Mouse (Mus musculus): ENCODE results near the gene Pou2f1. TPM values are rescaled to one million over a fixed set of nuclear protein-coding genes. Genes with fewer than 3 reads are reported as not detected.

Pou2f1 gene
- total RNA-seq, 2 experiments from 2014 or later, result 12.0 to 15.1 TPM

DNA sequence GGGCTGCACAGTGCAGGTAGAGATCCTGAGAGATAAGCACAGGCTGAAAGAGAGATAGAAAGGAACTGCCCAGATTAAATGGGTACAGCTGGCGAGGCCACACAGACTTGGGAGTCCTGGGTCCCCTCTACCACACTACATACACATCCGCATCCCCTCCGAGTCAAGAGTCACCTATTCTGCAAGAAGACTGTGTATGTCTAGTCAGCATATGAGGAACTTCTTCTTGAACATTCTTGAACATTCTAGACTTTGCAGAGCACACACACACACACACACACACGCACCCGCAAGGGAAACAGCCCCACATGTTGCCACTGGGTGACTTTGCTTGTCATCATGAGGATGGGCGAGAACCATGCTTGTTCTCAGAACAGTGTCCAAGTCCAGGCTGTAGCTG is 173.9 kb downstream of the Pou2f1 start:
- intact Hi-C loops (cut with DNase I), result no loop called here

DNA sequence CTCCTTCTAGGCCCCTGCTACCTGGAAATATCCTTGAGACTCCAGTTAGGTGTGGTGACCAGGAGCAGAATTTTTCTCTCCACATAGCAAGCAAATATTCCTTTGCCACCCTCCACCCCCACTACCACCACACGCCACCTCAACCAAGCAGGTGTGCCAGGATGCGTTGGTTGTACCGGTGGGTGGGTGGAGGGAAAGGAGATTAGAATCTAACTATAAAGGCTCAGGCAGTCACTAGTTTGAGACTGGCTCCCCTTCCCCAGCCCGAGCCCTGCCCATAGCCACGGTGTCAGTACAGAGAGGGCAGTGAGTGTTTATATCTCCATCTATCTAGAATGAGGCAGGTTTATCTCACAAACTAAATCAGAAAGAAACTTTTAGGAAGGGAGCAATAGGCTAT is 174.3 kb downstream of the Pou2f1 start:
- no peak for DNase-seq
- intact Hi-C loops (cut with DNase I), result no loop called here

More for the DNA sequence above, 173.9 kb downstream of the Pou2f1 start:
- no peak for DNase-seq

DNA sequence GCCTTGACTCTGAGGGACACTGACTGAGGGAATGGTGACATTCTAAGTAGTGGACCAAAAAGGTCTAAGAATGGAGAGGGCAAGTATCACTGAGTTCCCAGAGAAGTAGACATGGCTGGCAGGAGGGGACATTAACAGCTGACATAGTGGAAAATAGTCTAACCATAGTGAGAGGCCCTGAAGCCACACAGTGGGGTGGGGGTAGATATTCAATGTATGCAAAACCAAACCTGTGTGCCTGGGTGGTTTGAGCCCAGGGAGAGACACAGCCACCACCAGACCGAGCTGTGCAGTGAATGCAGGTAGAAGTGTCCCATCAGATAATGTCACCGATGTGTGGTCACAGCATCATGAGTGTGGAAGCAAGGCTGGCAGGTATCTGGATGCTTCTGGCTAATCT is 180.4 kb downstream of the Pou2f1 start:
- DNase-seq, result no peak
- intact Hi-C loops (cut with DNase I), result no loop called here

DNA sequence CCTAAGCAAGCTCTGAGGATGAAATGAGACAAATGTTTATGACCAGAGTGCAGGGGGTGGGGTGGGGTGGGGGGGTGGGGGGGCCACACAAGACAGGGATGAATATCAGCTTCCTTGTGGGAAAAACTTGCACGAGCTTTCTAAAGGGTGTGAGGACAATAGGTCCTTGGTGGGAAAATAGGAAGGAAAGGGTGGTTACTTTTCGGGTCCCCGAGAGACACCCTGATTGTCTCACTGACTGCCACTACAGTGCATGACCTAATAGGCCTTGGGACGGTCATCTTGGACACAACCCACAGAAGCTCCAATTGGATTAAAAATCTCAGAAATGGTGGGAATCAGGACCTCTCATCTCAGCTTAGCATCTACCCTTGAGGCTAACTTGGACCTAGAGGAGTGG is 183.3 kb downstream of the Pou2f1 start:
- intact Hi-C loops (cut with DNase I), result no loop called here
- DNase-seq, result no peak

DNA sequence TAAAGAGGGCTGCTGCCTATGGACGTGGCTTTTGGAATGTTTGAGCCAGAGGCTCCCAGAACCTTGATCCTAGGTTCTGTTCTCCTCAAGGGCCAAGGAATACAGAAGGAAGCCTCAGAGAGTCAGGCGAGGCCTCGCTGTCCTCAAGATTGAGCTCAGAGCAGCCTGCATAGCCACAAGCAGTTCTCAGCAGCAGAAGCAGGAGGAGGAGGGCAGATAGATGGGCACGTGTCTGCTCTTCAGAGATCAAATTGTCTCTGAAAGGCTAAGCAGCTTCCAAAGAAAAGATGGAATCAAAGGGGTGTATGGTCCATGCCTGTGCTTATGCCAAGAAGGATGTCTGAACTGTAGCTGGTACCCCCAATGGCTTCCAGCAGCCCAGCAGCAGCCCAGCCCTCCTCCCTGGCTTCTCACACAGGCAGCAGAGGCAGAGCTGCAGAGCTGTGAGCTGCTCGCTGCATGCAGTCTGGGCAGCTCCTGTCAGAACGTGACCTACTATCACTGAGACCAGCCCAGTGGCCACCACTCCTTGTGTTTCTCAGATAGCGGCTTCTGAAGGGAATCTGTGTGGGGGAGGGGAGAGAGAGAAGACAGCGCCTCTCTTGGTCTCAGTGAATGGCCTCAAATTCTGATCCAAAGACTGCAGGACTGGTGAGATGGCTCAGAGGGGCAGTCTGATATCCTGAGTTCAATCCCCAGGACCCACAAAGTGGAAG is 184.2 kb downstream of the Pou2f1 start:
- DNase-seq, result no peak
- intact Hi-C loops (cut with DNase I), result no loop called here

DNA sequence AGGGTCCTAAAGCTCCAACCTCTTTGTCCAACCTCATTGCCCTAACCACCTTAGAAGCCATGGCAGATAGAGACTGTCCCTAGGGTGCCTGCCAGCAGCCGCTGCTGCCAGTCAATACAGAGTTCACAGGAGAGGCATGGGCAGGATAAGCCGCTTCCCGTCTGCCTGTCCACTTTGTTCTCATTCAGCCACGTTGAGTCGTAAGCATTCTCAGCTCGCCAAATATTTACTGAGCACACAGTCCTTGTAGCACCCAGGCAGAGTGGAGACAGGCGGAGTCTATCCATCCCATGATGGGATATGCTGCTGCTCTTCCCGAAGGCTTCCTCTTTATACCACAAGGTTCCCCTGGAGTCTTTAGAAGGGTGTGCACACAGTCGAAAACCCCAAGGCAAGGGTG is 185.2 kb downstream of the Pou2f1 start:
- DNase-seq, result no peak
- intact Hi-C loops (cut with DNase I), result no loop called here

DNA sequence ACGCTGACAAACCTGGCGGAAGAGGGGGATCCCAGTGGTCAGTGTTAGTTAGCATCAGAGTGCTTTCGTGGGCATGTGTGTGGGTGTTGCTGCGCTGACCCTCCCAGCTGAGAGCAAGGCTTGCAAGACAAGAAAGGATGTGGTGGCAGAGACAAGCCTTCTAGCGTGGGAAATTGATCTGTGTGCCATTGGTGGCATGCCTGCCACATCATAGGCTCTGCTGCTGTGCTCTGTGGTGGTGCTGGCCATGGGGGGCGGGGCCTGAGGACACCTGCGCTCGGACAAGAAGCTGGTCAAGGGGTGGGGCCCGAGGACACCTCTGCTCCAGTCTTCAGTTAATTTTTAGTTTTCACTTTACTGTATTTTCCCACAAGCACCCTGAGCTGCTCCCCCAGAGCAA is 186.1 kb downstream of the Pou2f1 start:
- intact Hi-C loops (cut with DNase I), result no loop called here
- no peak for DNase-seq

Other genes with a start within 250 kb of the Pou2f1 start
- 10 to 100 TPM; 43.5 to 52.3 TPM for gene Creg1, start 238.9 kb downstream of the Pou2f1 start, total RNA-seq (2021)
- gene Cd247, start 214.0 kb downstream of the Pou2f1 start, total RNA-seq (2021), result 1 to 10 TPM; 1.4 to 7.9 TPM
- gene Dusp27, start 125.2 kb upstream of the Pou2f1 start, total RNA-seq (2021), result 10 to 100 TPM; 44.1 to 44.9 TPM
- gene Gpa33, start 127.6 kb upstream of the Pou2f1 start, total RNA-seq (2021), result not detected
- gene Mael, start 236.1 kb upstream of the Pou2f1 start, total RNA-seq (2021), result not detected

Data from heart, postnatal 14 days (tissue).